Mouse (Mus musculus) T-helper 2 cell (primary cell): ENCODE data around the gene Camkmt.

Source experiments
- in situ Hi-C: fragments of 300-600 bp; cut with MboI, MseI; formaldehyde crosslinking; loops from one replicate; pipeline ENCODE4 v1.15.1; 2025; ENCODE audit warnings: high pct_unique_total_duplicates

Camkmt gene

DNA sequence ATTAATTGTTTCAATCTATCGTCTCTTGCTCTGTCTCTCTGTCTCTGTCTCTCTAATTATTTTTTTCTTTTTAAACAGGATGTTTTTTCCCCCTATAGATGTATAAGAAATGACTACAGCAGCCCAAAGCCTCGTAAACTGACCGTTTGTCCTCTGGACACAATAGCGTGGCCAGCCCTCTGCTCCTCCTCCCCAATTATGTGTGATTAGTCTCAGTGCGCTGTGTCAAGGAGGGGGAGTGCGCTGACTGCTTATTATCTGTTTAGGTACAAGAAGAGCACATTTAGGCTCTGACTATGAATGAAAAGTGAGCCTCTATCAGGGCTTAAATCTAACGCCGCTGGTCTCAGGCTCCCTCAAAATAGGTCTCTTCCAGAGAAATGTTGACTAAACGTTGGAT lies 368.2 kb downstream of the Camkmt start:
- in situ Hi-C loops, result no loop called here

DNA sequence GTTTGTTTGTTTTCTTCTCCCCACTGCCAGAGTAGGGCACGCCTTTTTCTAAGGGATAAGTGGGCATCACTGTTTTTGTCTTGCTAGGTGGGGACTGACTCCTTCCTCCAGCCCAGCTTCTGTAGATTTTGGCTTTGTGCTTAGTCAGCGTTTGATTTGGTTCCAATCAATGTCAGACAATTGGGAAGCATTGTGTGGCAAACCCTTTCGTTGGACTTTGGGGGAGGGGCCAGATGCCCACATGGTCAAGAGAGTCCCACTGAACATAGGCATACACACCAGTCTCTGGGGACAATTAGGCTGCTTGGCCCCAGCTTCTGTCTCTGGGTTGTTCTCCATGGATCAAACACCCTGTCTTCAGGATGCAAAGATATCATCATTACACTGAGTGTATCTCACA lies 371.2 kb downstream of the Camkmt start:
- in situ Hi-C loops, result no loop called here

DNA sequence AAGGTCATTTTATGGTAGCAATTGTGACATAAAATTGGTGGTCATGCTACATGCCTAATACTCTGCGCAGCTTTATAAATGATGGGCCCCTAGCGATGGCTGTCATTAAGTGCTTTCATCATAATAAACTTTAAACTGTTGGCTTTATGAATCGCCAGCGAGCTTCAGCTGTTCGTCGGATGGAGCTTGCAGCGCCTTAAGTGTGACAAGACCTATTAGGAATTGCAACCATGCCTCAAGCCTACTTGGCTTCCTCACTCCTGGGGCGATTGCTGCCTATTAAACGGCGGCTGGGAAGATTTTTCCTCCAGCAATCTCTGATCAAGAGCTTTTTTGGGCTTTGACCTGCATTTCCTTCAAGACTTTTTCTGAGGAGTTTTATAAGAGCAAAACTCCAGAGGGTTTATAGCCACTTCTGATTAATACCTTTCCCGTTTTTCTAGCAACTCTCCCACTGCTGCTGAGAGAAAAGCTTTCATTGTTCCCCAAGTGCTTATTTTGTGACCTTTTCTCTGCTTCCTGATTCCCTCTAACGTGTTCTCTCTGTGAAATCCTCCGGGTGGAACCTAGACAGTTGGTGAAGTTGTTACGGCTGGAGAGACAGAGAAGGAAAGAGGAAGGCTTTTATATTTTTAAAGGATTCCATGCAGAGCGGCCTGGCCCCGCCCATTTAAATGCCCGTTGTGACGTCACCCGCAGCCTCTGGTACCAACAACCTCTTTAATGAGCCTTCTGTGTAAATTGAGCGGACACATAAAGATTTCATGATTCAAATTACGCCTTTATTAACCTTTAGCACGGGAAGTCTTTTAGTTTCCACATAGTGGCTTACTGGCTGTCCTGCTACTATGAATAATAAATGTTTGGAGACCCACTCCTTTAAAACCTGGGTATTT lies 373.4 kb downstream of the Camkmt start:
- in situ Hi-C loops, result no loop called here

DNA sequence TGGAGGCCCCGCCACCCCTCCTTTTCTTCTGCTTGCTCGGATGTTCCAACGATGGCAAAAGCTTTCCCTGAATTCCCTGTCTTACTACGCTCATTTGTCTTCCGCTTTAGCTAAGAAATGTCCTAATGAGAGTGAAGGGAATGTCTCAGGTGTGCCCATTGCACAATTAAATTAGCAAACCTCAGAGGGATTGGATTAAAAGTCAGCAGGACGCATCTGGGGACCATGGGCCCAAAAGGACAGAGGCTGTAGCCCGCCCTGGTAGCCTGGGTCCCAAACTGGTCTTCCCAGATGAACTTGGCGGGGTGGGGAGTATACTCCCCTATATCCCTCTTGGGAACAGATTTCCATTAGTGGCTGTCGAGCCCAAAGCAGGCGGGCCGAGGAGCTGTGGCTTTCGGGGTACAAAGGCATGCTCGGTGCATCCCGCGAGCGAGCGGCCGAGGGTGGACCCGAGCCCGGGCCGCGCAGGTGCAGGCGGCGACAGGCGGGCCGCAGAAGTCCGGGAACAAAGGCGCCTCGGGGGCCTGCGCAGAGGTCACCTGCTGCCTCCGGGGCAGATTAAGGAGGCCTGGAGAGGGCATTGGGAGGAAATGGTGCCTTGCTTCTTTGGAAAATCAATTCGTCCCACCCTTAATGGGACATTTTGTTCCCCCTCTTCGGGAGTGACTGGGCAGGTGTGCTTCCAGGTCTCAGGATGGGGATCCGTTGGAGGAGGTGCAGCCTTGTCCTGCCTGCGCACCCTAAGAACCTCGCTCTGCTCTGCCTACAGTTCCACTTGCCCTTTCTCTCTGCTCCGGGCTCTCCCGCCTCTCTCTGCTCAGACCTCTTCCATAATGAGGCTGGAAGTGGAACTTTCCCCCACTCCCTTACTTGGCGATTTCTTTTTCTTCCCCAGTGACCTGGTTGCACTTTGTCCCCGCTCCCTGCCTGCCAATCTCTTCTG lies 374.4 kb downstream of the Camkmt start:
- in situ Hi-C loops, result no loop called here

DNA sequence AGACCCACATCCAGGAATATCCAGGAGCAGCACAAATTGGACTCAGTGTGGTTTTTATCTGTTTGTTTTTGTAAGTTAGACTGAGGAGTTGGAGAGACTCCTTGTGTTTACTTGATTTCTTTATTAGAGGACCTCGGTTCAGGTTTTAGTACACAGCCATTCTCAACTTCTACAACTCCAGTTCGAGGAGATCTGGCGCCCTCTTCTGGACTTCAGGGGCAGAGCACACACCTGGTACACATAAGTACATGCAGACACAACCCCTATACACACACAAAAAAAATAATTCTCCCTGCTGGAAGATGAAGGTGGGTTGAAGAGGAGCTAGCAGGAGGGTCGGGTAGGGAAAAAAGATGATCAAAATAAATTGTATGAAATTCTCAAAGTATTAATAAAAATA lies 379.4 kb downstream of the Camkmt start:
- in situ Hi-C loops, result no loop called here

DNA sequence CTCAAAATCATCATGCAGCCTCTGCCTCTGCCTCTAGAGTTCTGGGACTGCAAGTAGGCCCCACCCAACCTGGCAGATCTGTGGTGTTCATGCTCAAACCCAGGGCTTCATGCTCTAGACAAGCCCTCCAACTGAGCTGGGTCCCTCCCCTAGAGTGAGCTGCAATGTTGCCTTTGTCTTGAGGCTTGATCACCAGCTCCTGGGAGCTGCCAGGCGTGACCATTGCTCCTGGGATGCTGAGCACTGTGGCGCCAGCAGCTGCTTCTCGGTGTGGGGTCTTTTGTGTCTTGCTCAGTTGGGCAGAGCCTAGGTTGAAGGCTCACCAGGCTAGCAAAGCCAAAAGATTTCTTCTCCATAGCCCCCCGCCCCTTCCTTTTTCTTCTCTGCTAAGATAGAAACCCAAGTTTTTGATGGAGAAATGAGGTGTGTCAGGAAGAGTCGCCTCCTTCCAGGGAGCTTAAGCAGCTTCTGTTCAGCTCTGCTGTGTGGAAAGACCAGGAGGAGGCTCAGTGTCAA lies 382.4 kb downstream of the Camkmt start:
- in situ Hi-C loops, result no loop called here

DNA sequence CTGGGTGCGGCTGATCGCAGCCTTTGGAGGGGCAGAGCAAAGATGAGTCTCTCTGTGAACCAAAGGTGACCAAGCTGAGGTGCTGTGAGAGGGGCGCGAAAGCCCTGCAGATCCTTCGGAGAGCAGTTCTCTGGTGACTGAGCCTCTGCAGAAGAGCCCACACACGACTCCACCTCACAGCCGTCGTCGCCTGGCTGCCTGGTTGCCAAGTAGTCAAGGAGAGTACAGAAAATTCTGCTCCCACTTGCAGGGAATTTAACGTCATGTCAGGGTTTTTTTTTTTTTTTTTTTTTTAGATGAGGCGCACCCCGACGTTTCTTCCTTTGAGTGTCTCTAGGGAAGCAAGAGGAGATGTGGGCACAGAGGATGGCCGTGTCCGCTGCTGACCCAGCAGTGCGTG lies 382.9 kb downstream of the Camkmt start:
- in situ Hi-C loops, result no loop called here

DNA sequence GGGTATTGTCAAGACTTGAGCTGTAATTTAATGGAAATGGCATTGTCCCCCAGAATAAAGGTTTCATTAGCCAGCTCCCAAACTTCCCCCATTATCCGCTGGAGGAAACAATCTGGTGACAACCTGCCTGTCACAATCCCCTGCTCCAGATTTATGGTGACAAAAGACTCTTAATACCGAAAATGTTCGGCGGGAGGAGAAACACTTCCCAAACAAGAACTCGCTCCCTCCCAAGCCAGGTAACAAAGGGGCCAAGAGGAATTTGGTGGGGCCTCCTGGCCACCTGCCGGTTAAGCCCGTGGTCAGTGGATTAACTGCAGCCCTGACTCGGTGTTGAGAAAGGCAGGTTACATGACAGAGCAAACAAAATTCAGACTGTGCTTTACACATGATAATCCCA lies 383.5 kb downstream of the Camkmt start:
- in situ Hi-C loops, result no loop called here

DNA sequence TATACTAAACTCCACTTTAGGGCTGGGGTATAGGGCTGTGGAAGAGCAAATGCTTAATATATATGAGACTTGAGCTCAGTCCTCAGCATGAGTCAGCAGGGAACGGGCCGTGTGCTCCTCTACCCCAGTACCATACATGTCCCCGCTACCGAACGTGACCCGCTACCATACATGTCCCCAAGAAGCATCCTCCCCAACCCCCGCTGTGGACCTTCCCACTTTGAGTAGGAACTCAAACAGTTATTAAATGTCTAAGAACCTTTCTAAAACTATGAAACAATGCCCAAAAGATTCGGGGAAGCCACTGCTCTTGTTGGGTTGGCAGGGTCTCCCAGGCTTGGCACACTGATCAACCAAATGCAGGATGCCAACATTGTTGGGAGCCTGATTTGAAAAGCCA lies 390.9 kb downstream of the Camkmt start:
- in situ Hi-C loops, result loop anchor here (5.0 kb wide), 1 partner anchor 881 kb away; no protein-coding TSS in a partner anchor

DNA sequence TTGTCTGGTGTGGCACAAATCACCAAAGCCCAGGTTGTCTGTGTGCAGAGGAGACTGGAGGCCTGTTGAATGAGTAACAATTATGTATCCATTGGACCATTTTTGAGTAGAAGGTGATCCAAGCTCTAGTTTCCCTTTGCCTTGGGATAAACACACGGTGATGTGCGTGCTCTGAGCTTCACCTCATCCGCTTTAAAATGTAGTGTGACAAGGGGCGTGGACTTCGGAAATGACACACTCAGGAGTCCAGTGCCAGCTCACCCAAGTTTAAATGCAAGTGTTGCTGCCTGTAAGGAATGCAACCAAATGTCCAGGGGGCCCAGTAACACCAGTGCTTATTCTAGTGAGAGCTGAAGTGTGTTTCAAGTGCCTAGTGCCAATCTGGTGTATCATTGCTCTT lies 392.7 kb downstream of the Camkmt start:
- in situ Hi-C loops, result loop anchor here (5.0 kb wide), 1 partner anchor 879 kb away; no protein-coding TSS in a partner anchor

DNA sequence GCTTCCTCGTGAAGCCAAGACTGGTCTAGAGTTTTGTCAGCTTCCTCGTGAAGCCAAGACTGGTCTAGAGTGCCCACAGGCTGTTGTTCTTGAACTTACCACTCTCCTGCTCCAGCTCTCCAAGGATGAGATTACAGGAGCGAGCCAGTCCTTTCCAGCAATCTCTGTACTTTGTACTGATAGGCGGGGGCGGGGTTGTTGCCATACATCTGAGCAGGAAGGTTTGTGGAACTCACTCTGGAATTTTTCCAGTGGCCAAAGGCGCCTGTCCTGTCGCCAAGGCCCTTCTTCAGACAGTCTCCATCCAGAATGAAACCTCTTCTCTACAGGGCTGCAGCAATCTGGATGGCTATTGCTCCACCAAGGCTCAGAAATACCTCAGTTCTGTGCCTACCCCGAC lies 393.7 kb downstream of the Camkmt start:
- in situ Hi-C loops, result loop anchor here (5.0 kb wide), 1 partner anchor 878 kb away; no protein-coding TSS in a partner anchor

DNA sequence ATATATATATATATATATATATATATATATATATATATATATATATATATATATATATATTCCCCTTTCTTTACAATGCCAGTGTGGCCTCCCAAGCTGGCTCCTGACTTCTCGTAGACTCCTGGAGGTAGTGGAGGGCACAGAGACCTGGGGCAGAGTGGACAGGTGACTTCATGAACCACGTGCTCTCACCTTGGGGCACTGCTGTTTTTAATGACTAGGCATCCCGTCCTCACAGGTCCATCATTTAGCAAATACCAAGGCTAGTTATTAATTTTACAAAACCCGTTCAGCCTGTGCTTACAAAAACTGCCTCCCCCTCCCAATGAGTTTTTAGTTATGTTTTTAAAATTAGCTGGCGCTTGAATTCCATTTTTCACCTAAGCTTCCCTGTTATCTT lies 394.2 kb downstream of the Camkmt start:
- in situ Hi-C loops, result loop anchor here (5.0 kb wide), 1 partner anchor 878 kb away; no protein-coding TSS in a partner anchor

DNA sequence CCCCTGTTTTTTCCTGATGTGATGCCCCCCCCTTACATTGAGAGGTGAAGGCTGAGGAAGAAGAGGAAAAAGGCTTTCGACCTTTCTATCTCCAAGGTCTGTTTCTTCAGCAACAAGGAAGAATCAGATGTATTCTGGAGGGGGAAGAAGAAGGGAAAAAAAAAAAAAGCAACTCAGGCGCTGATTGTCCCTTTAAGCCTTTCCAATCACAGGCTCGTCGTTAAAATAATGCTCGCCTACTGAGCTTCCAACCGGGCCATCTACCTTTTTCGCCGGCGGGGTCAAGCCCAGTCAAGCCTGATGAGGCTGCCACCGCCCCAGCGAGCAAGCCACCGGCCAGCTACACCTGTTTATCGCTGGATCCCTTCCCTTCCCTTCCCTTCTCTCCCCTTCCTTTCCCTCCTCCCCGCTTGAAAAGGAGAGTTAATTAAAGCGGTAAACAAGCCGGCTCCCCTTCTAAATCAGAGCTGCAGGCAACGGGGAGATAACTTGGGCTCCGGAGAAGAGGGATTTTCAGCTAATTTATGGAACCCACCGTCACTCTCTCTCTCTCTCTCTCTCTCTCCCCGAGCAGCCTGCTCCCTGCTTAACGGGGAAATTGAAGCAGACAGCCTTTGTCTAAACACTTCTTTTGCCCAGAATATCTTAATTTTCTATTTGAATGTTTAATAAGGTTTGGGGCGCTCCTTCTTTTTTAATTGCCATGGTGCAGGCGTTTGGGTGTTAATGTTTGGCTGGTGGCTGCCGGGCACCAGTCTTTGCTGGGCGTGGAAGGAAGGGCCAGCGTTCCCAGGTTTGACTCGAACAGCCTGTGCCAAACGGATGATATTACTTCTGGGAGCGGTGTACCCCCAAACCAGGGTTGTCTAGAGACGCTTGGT lies 395.0 kb downstream of the Camkmt start:
- in situ Hi-C loops, result no loop called here

DNA sequence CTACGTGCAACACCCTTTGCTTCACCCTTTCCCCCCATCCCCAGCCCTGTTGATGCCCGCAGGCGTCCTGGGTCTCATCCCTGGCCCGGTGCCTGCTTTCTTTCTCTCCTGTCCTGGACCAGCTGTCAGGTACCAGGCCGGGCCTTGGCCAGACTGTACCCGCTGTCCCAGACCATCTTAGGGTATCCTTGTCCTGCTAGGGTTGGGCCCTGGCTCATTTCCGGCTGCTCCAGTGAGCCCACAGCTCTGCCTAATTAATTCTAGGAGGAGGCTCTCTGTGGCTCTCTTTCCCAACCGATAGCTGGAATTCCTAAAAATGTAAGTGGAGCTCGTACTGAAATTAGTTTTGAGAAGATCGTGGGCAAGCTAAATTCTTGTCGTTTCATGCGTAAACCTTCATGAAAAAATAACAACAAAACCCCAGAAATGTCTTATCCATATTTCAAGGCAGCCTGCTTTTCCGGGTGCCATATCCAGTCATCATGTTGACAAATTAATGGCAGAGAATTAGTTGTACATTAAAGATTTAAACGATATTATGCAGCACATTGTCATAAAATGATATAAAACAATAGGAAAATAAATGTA lies 395.7 kb downstream of the Camkmt start:
- in situ Hi-C loops, result no loop called here

DNA sequence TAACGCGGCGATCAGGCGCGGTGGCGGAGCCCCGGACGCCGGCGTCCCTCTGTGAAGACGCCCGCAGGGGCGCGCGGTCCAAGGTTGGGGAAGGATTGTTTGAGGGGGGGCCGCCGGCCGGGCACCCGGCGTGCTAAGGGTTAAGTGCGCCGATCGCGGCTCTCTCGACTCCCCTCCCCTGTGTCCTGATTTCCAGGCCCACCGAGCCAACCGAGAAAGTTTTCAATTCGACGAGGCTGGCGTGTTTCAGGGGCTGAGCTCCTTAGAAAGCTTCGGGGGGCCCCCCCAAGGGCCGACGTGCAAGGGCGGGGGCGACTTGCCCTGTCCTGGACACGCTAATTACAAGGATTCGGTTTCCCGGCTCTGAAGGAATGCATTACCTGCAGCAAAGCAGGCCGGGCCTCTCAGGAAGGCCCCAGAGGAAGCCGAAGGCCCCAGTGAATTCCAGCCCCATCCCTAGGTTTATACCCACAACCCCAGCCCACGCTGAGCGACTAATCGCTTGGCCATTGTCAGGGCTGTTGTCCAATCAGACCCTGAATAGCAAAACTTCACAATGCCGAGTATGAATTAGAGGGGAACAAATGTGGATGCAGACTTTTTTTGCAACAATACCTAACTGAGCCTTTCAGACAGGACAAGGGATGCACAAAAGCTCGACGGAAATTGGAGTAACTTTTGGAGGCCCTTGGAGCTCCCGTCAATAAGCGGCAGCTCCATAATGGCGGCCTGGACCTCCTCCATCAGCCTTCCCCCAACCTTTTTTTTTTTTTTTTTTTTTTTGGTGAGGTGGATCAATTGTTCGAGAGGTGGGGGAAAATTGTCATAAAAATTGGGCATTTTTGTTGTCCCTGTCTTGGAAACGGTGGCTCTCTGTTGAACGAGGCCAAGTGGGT lies 396.5 kb downstream of the Camkmt start:
- in situ Hi-C loops, result no loop called here

DNA sequence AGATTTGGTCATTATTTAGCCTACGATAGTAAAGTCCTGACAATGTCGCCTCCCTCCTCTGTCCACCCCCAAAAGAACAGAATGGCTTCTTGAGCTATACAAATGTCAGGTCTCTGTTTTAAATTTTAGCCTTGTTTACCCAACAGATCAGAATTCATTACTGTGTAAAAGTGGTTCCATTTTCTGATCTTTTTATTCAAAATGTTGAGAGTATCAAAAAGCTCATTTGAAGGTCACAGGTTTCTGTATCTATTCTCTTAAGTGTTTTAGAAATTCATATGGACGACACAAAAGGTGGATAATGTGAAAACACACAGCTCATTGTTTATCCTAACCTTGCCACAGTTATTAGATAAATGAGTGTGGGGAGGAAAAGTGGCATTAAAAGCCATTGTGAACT lies 397.2 kb downstream of the Camkmt start:
- in situ Hi-C loops, result no loop called here

DNA sequence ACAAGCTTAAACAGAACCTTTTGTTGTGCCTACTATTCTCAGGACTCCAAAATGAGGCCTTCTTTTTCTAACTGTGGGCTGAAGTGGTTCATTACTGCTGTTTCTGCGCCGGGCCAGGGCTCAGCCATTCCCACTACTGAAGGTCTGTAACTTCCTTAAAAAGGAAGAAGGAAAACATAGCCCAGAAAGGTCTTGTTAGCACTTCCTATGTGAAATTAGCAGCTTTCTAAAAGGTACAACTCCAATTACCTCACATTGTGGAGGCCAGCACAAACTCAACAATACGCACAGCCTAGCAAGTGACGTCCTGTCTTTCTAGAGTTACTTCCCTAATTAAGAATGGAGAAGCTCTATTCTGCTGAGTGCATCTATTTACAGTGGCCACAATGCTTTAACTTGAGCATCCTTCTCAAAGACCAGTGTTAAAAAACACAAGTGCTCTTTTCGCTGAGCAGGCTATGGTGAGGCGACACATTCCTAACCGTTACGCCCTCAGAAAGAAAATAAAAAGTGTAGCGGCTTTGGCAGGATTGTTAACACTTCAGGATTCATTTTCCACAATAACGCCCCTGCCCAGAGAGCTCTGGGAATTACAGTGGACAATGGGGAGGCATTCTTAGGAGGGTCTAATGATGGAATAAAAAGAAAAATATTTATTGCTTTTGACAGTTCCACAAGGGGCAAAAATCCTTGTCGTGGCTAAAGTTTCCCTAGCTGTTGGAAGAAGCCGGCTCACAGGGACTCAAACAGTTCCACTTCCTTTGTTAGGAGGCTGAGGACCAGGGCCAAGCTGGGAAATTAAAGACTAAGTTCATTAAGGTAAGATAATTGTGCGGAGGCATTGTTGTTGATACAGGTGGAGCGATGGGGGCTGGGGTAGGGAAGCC lies 398.5 kb downstream of the Camkmt start:
- in situ Hi-C loops, result no loop called here

DNA sequence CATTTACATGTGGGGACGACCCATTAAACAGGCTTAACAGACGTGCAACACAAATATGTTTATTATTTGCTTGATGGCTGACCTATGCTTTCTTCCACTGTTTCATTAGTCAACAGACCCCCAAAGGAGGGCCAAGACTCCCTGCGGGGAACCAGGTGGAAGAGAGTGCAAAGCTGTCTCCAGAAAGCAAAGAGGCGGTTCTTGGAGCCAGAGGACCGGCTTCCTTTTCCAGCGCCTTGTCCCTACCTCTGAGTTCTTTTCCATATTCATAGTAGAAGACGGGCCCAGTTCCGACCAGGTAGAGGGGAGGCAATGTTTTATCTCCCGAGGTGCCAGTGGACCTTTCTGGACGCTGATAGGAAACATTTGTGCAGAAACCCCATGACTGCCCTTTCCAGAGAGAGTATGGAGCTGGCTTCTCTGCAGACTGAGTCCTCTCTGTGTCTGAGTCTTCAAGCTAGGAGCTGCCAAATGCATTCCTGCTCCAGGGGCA lies 399.2 kb downstream of the Camkmt start:
- in situ Hi-C loops, result no loop called here
